Mouse (Mus musculus): ENCODE data around the gene Wfdc17. TPM values are rescaled to one million over a fixed set of nuclear protein-coding genes. Genes with fewer than 3 reads are reported as not detected.
A peak's percentile ranks its signal among the peaks of the same experiment; 100 is the strongest.

Gene Wfdc17
- 1 to 10 TPM; 1.2 to 1.9 TPM for total RNA-seq (2021)
- long read RNA-seq, experiment 1, partial matches to known transcripts: 0 of 1 reads
- long read RNA-seq, experiment 1, other reads (novel, unspliced or antisense): 0 of 1 reads
- long read RNA-seq, experiment 2, partial matches to known transcripts: 0 of 1 reads
- long read RNA-seq, experiment 2, other reads (novel, unspliced or antisense): 0 of 1 reads

GRCm38 (mm10) chr11:83703705-83704104 is at the start of gene Wfdc17:
TSS of gene Wfdc17 (plus strand) at chr11:83703991.
- no peak for DNase-seq

GRCm38 (mm10) chr11:83654606-83655005 is 49.2 kb upstream of the Wfdc17 start:
- no peak for DNase-seq

GRCm38 (mm10) chr11:83657508-83657907 is 46.3 kb upstream of the Wfdc17 start:
- no peak for DNase-seq

- no peak for DNase-seq
These were observed 45.0 kb upstream of the Wfdc17 start for GRCm38 (mm10) chr11:83658797-83659196.

GRCm38 (mm10) chr11:83662204-83662603 is 41.6 kb upstream of the Wfdc17 start, which contains the start of gene Ccl4:
TSS of gene Ccl4 (plus strand) at chr11:83662584.
- no peak for DNase-seq

GRCm38 (mm10) chr11:83663532-83663931 is 40.3 kb upstream of the Wfdc17 start:
- DNase-seq: no peak

- DNase-seq: no peak
These were observed 32.0 kb upstream of the Wfdc17 start for GRCm38 (mm10) chr11:83671743-83672142.

- DNase-seq: no peak
These were observed 28.1 kb upstream of the Wfdc17 start for GRCm38 (mm10) chr11:83675665-83676064.

- no peak for DNase-seq
These were observed 13.9 kb upstream of the Wfdc17 start for GRCm38 (mm10) chr11:83689918-83690317.

- no peak for DNase-seq
These were observed 11.8 kb upstream of the Wfdc17 start for GRCm38 (mm10) chr11:83692008-83692407.

GRCm38 (mm10) chr11:83708715-83709114 is 4.9 kb downstream of the Wfdc17 start, which contains the start of gene Wfdc18:
TSS of gene Wfdc18 (plus strand) at chr11:83709015.
- no peak for DNase-seq

GRCm38 (mm10) chr11:83709683-83710082 is 5.9 kb downstream of the Wfdc17 start:
- DNase-seq: no peak

GRCm38 (mm10) chr11:83712671-83713070 is 8.9 kb downstream of the Wfdc17 start:
- DNase-seq: no peak

GRCm38 (mm10) chr11:83713925-83714324 is 10.1 kb downstream of the Wfdc17 start:
- no peak for DNase-seq

GRCm38 (mm10) chr11:83717042-83717665 is 13.4 kb downstream of the Wfdc17 start:
- no peak for DNase-seq

GRCm38 (mm10) chr11:83720766-83721165 is 17.0 kb downstream of the Wfdc17 start:
- no peak for DNase-seq

- no peak for DNase-seq
These were observed 25.1 kb downstream of the Wfdc17 start for GRCm38 (mm10) chr11:83728757-83729432.

GRCm38 (mm10) chr11:83731116-83731515 is 27.3 kb downstream of the Wfdc17 start:
- no peak for DNase-seq

GRCm38 (mm10) chr11:83733071-83733640 is 29.4 kb downstream of the Wfdc17 start:
- DNase-seq: no peak

- no peak for DNase-seq
These were observed 30.4 kb downstream of the Wfdc17 start for GRCm38 (mm10) chr11:83734215-83734614.

- DNase-seq: no peak
These were observed 32.1 kb downstream of the Wfdc17 start for GRCm38 (mm10) chr11:83735881-83736280.

- no peak for DNase-seq
These were observed 33.3 kb downstream of the Wfdc17 start for GRCm38 (mm10) chr11:83737109-83737558.

GRCm38 (mm10) chr11:83739241-83739640 is 35.5 kb downstream of the Wfdc17 start:
- peak; percentile 28 for DNase-seq
